Mouse (Mus musculus): ENCODE measurements around the gene Abtb1. TPM values are rescaled to one million over a fixed set of nuclear protein-coding genes. Genes with fewer than 3 reads are reported as not detected.

Gene Abtb1
- total RNA-seq, 2 experiments from 2014 or later = 39.7 to 40.5 TPM

GRCm38 (mm10) chr6:88793872-88794271 lies 47.9 kb downstream of the Abtb1 start:
- intact Hi-C loops (cut with DNase I) = loop anchor here (2.0 kb wide), 1 partner anchor 15 kb away; no protein-coding TSS in a partner anchor
- TF ChIP-seq CTCF (IDR thresholded peaks at IDR 0.05) = no peak
- Histone ChIP-seq H3K4me3 (no peak overlapping the region), H3K27ac (no peak overlapping the region; the same call in 1 of the 2 replicates)
- no peak for DNase-seq (ENCODE audit: extremely low spot score in 1 of 2, low spot score in 2 of 2)

- Histone ChIP-seq H3K27ac (peak overlapping the region; percentile 40; the same call in 1 of the 2 replicates), H3K4me3 (no peak overlapping the region)
- intact Hi-C loops (cut with DNase I) = no loop called here
- DNase-seq (ENCODE audit: extremely low spot score in 1 of 2, low spot score in 2 of 2) = no peak
- TF ChIP-seq CTCF (IDR thresholded peaks at IDR 0.05) = no peak
Measured at GRCm38 (mm10) chr6:88793243-88793642, 48.5 kb downstream of the Abtb1 start.

- intact Hi-C loops (cut with DNase I) = no loop called here
- no peak for TF ChIP-seq CTCF (IDR thresholded peaks at IDR 0.05)
- no peak overlapping the region for H3K27ac ChIP-seq
- no peak for DNase-seq (ENCODE audit: extremely low spot score in 1 of 2, low spot score in 2 of 2)
- H3K4me3 ChIP-seq = no peak overlapping the region
Measured at GRCm38 (mm10) chr6:88792147-88792691, 49.6 kb downstream of the Abtb1 start.

- no peak overlapping the region for H3K4me3 ChIP-seq
- H3K27ac ChIP-seq = no peak overlapping the region; the same call in 1 of the 2 replicates
- DNase-seq (ENCODE audit: extremely low spot score in 1 of 2, low spot score in 2 of 2) = no peak
- TF ChIP-seq CTCF (IDR thresholded peaks at IDR 0.05) = no peak
- intact Hi-C loops (cut with DNase I) = no loop called here
Measured at GRCm38 (mm10) chr6:88791299-88791698, 50.5 kb downstream of the Abtb1 start.

- intact Hi-C loops (cut with DNase I) = no loop called here
- TF ChIP-seq CTCF (IDR thresholded peaks at IDR 0.05) = no peak
- Histone ChIP-seq H3K27ac (peak overlapping the region; percentile 84), H3K4me3 (no peak overlapping the region)
- DNase-seq (ENCODE audit: extremely low spot score in 1 of 2, low spot score in 2 of 2) = no peak
Measured at GRCm38 (mm10) chr6:88788219-88788618, 53.6 kb downstream of the Abtb1 start.

GRCm38 (mm10) chr6:88787496-88787895 lies 54.3 kb downstream of the Abtb1 start:
- TF ChIP-seq CTCF (IDR thresholded peaks at IDR 0.05) = no peak
- Histone ChIP-seq H3K4me3 (no peak overlapping the region), H3K27ac (peak overlapping the region; percentile 84)
- no peak for DNase-seq (ENCODE audit: extremely low spot score in 1 of 2, low spot score in 2 of 2)
- intact Hi-C loops (cut with DNase I) = no loop called here

- TF ChIP-seq CTCF (IDR thresholded peaks at IDR 0.05) = no peak
- H3K4me3 ChIP-seq = no peak overlapping the region
- DNase-seq (ENCODE audit: extremely low spot score in 1 of 2, low spot score in 2 of 2) = no peak
- peak overlapping the region; percentile 84 for H3K27ac ChIP-seq
- intact Hi-C loops (cut with DNase I) = no loop called here
Measured at GRCm38 (mm10) chr6:88786732-88787445, 54.9 kb downstream of the Abtb1 start.

Other genes starting within 250 kb of the Abtb1 start
- under 1 TPM in 1 of 2 experiments, not detected in 1; 0.23 TPM for gene Kbtbd12, start 204.0 kb downstream of the Abtb1 start, total RNA-seq (2021)
- 100 to 1,000 TPM; 185 to 189 TPM for gene Mgll, start 117.6 kb downstream of the Abtb1 start, total RNA-seq (2021)
- gene Podxl2, start 33.1 kb upstream of the Abtb1 start, total RNA-seq (2021) = 100 to 1,000 TPM; 196 to 201 TPM
- 1 to 10 TPM; 2.1 to 4.5 TPM for gene Mcm2, start 56.8 kb upstream of the Abtb1 start, total RNA-seq (2021)
- gene Tpra1, start 60.3 kb upstream of the Abtb1 start, total RNA-seq (2021) = 10 to 100 TPM; 50.8 to 53.6 TPM